Mouse (Mus musculus): Measurements from ENCODE around the gene Gpr108. TPM values are rescaled to one million over a fixed set of nuclear protein-coding genes. Genes with fewer than 3 reads are reported as not detected.

Gene Gpr108
- polyA plus RNA-seq, 1 experiment from 2014 or later = 37.3 TPM

DNA sequence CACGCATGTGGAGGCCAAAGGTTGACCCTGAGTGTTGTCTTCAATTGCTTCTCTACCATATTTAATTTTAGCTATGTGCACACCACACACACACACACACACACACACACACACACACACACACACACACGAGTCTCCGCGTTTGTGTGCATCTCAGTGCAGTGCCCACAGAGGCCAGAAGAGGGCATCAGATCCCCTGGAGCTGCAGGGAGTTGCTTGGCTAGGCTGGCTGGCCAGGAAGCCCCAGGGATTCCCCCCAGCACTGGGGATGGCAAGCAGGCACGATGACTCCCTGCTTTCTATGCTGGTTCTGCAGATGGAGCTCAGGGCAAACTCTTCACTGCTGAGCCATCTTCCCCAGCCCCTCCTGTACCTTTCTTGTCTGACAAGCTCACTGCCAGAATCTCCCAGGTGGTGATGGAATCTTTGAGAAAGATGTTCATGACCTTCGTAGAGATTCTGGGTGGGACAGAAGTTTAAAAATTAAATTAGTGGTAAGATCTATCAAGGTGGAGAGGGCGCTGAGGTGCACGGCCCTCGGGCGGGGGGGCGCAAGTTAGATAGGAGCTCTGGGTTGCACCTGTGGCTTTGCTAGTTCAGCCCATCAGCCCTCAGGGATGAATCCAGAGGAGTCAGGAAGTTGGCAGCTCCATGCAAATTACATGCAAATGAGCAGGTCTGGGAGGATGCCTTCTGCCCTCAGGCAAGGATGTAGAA lies 28.9 kb downstream of the Gpr108 start:
- no peaks in the 10 kb centered on the region for H3K4me1 ChIP-seq
- no peak for ATAC-seq (ENCODE audit: borderline replicate concordance, extremely low read depth, low FRiP score, low TSS enrichment)
- no peaks in the 10 kb centered on the region for H3K9me3 ChIP-seq
- H3K27me3 ChIP-seq = no peaks in the 10 kb centered on the region
- H3K4me3 ChIP-seq = no peak overlapping the region
- WGBS = 22% methylated on average over 11 of the region's 11 CpGs
- no peak overlapping the region for H3K9ac ChIP-seq
- no peak overlapping the region for H3K4me2 ChIP-seq
- H3K27ac ChIP-seq = no peak overlapping the region
- H3K36me3 ChIP-seq = no peaks in the 10 kb centered on the region

- Histone ChIP-seq H3K36me3 (no peaks in the 10 kb centered on the region), H3K27ac (no peak overlapping the region), H3K27me3 (no peaks in the 10 kb centered on the region), H3K4me2 (no peak overlapping the region), H3K4me1 (no peaks in the 10 kb centered on the region), H3K9me3 (no peaks in the 10 kb centered on the region), H3K4me3 (no peak overlapping the region), H3K9ac (no peak overlapping the region)
- ATAC-seq (ENCODE audit: borderline replicate concordance, extremely low read depth, low FRiP score, low TSS enrichment) = no peak
- 63% methylated on average over 12 of the region's 12 CpGs for WGBS
Measured at GRCm38 (mm10) chr17:57218335-57218900, 29.8 kb downstream of the Gpr108 start.

DNA sequence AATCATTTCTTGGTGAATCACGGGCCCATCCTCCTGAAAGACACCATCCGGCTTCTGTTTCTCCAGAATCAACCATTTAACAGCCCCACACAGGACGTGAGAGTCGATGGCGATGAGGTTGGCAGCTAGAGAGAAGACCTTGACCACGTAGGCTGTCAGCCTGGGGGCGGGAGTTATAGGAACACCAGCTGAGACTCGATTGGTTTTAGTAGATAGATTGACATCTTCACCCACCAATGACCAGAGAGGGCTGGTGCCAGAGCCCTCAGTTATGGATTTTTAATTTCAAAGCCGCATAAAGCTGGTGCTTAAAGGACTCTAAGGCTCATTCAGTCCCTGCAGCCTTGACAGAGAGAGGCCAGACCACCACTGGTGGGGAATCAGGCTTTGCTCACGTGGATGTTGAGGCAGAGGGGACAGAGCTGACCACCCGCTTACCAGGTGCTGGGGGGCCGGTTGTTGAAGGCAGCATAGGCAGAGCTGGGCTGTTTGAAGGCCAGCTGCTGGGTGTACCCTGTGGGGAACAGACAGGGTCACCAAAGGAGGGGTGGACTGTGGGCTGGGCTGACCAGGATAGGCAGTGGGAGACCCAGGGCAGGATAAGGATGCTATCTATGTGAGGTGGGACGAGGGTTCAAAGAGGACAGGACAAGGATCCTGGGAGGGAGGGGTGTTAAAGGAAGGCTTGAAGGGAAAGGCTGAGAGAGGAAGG lies 33.4 kb downstream of the Gpr108 start:
- Histone ChIP-seq H3K4me1 (no peaks in the 10 kb centered on the region), H3K27ac (no peak overlapping the region), H3K36me3 (no peaks in the 10 kb centered on the region), H3K27me3 (no peaks in the 10 kb centered on the region), H3K4me2 (no peak overlapping the region), H3K9me3 (no peaks in the 10 kb centered on the region), H3K9ac (no peak overlapping the region), H3K4me3 (no peak overlapping the region)
- no peak for ATAC-seq (ENCODE audit: borderline replicate concordance, extremely low read depth, low FRiP score, low TSS enrichment)
- WGBS = 39% methylated on average over 13 of the region's 13 CpGs

DNA sequence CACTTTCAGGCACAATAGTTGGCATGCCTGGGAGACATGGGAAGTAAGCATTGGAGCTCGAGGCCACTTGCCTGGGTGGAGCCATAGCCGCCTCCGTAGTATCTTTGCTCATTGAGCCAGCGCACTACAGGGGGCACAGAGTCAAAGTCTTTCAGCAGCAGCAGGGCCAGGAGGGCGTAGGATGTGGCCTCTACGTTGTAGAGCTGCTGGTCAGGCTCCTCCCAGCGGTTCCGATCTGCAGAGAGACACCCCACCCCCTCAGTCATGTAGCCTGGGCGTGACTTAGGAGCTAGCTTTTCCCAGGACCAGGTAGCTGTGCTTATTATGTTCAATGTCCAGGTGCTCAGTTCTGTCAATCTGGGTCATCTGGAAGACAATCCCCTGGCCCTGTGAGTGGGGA lies 36.7 kb downstream of the Gpr108 start:
- no peak overlapping the region for H3K4me3 ChIP-seq
- H3K27ac ChIP-seq = no peak overlapping the region
- no peaks in the 10 kb centered on the region for H3K4me1 ChIP-seq
- H3K36me3 ChIP-seq = no peaks in the 10 kb centered on the region
- H3K27me3 ChIP-seq = no peaks in the 10 kb centered on the region
- 66% methylated on average over 9 of the region's 9 CpGs for WGBS
- no peak overlapping the region for H3K4me2 ChIP-seq
- no peak for ATAC-seq (ENCODE audit: borderline replicate concordance, extremely low read depth, low FRiP score, low TSS enrichment)
- H3K9me3 ChIP-seq = no peaks in the 10 kb centered on the region
- H3K9ac ChIP-seq = no peak overlapping the region

DNA sequence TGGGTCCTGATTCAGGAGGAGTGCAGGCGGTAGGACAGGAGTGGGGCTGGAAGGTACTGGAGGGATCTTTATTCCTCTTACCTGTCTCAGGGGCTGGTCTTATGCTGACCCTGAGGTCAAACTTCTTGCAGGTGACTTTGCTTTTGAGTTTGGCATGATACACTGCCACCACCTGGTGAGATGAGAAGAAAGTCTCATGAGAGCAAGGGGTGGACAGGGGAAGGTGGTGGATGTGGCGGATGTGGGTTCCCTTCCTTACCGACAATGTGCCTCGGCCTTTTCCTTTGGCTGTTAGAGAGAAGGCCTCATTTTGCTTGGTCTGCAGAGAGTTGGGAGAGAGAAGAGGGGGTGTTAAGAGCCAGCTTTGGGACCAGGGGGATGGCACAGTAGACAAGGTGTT lies 38.9 kb downstream of the Gpr108 start:
- 75% methylated on average over 4 of the region's 4 CpGs for WGBS
- Histone ChIP-seq H3K27ac (no peak overlapping the region), H3K27me3 (no peaks in the 10 kb centered on the region), H3K9me3 (no peaks in the 10 kb centered on the region), H3K4me1 (no peaks in the 10 kb centered on the region), H3K4me3 (no peak overlapping the region), H3K4me2 (no peak overlapping the region), H3K36me3 (no peaks in the 10 kb centered on the region), H3K9ac (no peak overlapping the region)
- ATAC-seq (ENCODE audit: borderline replicate concordance, extremely low read depth, low FRiP score, low TSS enrichment) = no peak

- Histone ChIP-seq H3K4me1 (no peaks in the 10 kb centered on the region), H3K36me3 (no peaks in the 10 kb centered on the region), H3K9me3 (no peaks in the 10 kb centered on the region), H3K4me3 (no peak overlapping the region), H3K27me3 (no peaks in the 10 kb centered on the region), H3K4me2 (no peak overlapping the region), H3K27ac (no peak overlapping the region), H3K9ac (no peak overlapping the region)
- 65% methylated on average over 3 of the region's 3 CpGs for WGBS
- no peak for ATAC-seq (ENCODE audit: borderline replicate concordance, extremely low read depth, low FRiP score, low TSS enrichment)
Measured at GRCm38 (mm10) chr17:57207938-57208337, 40.3 kb downstream of the Gpr108 start.

GRCm38 (mm10) chr17:57201841-57202724 lies 46.2 kb downstream of the Gpr108 start:
- Histone ChIP-seq H3K4me2 (no peak overlapping the region), H3K36me3 (no peaks in the 10 kb centered on the region), H3K27ac (no peak overlapping the region), H3K9me3 (no peaks in the 10 kb centered on the region), H3K27me3 (no peaks in the 10 kb centered on the region), H3K4me3 (no peak overlapping the region), H3K4me1 (no peaks in the 10 kb centered on the region), H3K9ac (no peak overlapping the region)
- 69% methylated on average over 10 of the region's 10 CpGs for WGBS
- ATAC-seq (ENCODE audit: borderline replicate concordance, extremely low read depth, low FRiP score, low TSS enrichment) = no peak

GRCm38 (mm10) chr17:57198252-57198651 lies 50.0 kb downstream of the Gpr108 start:
- H3K4me2 ChIP-seq = no peak overlapping the region
- no peak overlapping the region for H3K4me3 ChIP-seq
- H3K36me3 ChIP-seq = no peaks in the 10 kb centered on the region
- H3K9ac ChIP-seq = no peak overlapping the region
- no peaks in the 10 kb centered on the region for H3K27me3 ChIP-seq
- H3K9me3 ChIP-seq = no peaks in the 10 kb centered on the region
- no peak for ATAC-seq (ENCODE audit: borderline replicate concordance, extremely low read depth, low FRiP score, low TSS enrichment)
- 70% methylated on average over 3 of the region's 3 CpGs for WGBS
- H3K27ac ChIP-seq = no peak overlapping the region
- H3K4me1 ChIP-seq = no peaks in the 10 kb centered on the region

- WGBS = 72% methylated on average over 8 of the region's 8 CpGs
- Histone ChIP-seq H3K4me2 (no peak overlapping the region), H3K27me3 (no peaks in the 10 kb centered on the region), H3K4me1 (no peaks in the 10 kb centered on the region), H3K4me3 (no peak overlapping the region), H3K9me3 (no peaks in the 10 kb centered on the region), H3K9ac (no peak overlapping the region), H3K36me3 (no peaks in the 10 kb centered on the region), H3K27ac (no peak overlapping the region)
- ATAC-seq (ENCODE audit: borderline replicate concordance, extremely low read depth, low FRiP score, low TSS enrichment) = no peak
Measured at GRCm38 (mm10) chr17:57195326-57196010, 52.8 kb downstream of the Gpr108 start.

DNA sequence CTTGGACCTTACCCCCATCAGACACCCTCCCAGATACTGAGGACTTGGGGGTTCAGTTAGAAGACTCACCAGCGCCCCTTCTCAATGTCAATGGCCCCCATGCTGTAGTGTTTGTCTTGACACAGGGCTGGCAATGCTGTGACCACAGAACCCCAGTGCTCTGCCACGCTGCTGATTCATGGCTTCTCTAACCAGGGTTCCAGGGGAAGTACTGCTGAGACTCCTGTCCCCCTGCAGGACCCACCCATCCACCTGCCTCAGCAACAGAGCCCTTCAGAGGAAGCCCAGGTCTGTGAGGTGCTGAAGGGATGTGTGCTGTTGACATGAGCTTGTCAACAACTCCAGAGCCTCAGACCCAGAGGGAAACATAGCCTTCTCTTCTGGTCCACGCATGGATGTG lies 53.5 kb downstream of the Gpr108 start:
- Histone ChIP-seq H3K27me3 (no peaks in the 10 kb centered on the region), H3K4me1 (no peaks in the 10 kb centered on the region), H3K4me2 (no peak overlapping the region), H3K36me3 (no peaks in the 10 kb centered on the region), H3K27ac (no peak overlapping the region), H3K9ac (no peak overlapping the region), H3K4me3 (no peak overlapping the region), H3K9me3 (no peaks in the 10 kb centered on the region)
- no peak for ATAC-seq (ENCODE audit: borderline replicate concordance, extremely low read depth, low FRiP score, low TSS enrichment)
- 75% methylated on average over 3 of the region's 3 CpGs for WGBS

GRCm38 (mm10) chr17:57194041-57194507 lies 54.2 kb downstream of the Gpr108 start, which contains the start of gene Tnfsf14:
TSS of gene Tnfsf14 (minus strand) at chr17:57194177.
- Histone ChIP-seq H3K27me3 (no peaks in the 10 kb centered on the region), H3K9me3 (no peaks in the 10 kb centered on the region), H3K4me3 (no peak within 1 kb of the TSS), H3K9ac (no peak within 1 kb of the TSS), H3K4me1 (no peaks in the 10 kb centered on the region), H3K27ac (no peak within 1 kb of the TSS), H3K36me3 (no peaks in the 10 kb centered on the region), H3K4me2 (no peak within 1 kb of the TSS)
- 67% methylated on average over 11 of the region's 11 CpGs for WGBS
- no peak for ATAC-seq (ENCODE audit: borderline replicate concordance, extremely low read depth, low FRiP score, low TSS enrichment)
